Mouse (Mus musculus): ENCODE results near the gene Btg4.
"Not testable (repeated sequence)": the region's sequence is repeated elsewhere in the genome, so short reads cannot be mapped to it uniquely, and the experiment has no call there.

The Btg4 gene

GRCm38 (mm10) chr9:51093697-51094096 is 33.0 kb downstream of the Btg4 start:
- no peak for DNase-seq

DNA sequence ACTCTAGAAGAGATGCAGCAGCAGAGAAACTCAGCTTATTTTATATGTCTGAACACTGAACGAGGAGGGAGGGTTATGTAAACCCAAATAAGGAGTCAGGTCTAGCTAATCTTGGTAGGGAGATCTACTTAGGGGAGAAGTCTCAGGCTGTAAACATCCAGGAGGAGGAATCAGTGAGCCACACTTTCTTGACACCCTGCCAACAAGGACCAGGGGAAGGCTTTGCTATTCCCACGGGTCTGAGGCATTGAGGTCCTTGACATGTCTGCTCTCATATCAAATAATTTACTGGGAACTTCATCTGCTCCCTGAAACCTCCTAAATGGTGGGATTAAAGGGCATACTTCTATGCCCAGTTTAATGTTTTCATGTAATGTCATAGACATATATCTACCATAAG is 35.6 kb downstream of the Btg4 start:
- no peak for DNase-seq

DNA sequence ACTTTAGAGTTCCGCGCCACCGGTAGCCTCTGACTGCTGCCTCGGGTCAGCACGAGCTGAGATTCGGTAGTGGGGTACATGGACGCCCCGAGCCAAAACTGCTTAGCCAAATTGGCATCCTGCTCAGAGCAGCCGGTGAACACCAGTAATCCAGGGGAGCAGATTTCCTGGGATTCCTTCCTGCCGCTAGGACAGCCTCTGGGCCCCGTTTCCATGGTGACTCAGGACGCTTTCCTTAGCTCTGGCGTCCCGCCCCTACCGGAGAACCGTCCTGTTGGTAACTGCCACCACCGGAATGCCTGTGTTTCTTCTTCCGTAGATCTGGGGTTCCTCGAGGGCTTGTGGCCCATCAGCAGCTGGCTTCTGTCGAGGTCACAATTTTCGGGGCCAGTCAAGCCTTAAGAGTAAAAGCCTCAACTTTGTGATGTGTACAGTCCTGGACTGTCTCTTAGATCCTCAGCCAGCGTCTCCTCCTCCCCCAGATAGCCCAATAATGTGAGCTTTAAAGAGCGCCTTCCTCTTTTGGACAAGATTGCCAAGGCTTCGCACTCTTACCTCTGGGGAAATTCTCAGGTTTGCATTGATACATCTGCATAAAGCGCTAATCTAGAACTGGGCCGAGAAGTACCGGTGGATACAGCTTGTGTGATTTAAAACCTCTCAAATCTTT is 41.2 kb downstream of the Btg4 start, which contains the start of gene 4833427G06Rik:
4833427G06Rik (minus strand) TSS at position 323 of the 670 bp plus-strand sequence.
- DNase-seq: no peak

DNA sequence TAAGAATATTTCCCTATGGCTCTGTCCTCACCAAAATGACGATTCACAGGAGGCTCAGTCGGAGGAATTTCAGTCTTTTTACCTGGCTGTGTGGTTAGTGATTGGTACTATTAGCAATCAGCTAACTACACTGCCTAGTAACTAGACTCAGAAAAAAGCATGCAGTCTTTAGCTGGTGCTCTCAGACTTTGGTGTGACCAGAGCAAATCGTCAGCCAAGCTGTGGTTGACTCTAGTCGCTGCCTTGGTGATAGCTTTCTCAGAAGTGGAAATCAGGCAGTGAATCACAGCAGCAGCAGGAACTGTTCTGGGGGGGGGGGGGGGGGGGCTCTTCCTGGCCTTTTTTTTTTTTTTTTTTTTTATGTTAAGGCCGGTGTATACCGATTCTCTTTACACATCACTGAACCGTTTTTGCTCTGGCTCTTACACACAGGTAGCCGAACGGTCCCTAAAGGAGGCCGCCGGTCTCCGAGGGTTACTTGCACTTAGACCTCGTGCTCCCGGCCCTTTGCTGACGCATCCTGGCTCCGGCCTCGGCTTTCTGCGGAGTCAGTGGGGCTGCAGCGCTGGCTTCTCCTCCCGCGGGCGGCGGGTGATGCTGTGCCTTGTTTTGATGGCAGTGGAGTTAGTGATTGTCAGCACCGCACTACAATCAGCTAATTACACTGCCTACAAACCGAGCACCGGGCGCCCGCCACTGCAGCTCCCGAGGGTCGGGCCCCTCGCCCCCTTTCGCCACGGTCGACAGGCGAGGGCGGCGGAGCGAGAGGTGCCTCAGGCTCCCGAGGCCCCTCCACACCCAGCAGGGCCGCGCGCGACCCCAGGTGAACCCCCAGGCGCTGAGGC is 42.5 kb downstream of the Btg4 start:
- DNase-seq: peak; percentile 7

- peak; percentile 5 for DNase-seq
Observed at GRCm38 (mm10) chr9:51103808-51104514, 43.3 kb downstream of the Btg4 start.

- DNase-seq: no peak
Observed at GRCm38 (mm10) chr9:51105751-51106150, 45.0 kb downstream of the Btg4 start.

DNA sequence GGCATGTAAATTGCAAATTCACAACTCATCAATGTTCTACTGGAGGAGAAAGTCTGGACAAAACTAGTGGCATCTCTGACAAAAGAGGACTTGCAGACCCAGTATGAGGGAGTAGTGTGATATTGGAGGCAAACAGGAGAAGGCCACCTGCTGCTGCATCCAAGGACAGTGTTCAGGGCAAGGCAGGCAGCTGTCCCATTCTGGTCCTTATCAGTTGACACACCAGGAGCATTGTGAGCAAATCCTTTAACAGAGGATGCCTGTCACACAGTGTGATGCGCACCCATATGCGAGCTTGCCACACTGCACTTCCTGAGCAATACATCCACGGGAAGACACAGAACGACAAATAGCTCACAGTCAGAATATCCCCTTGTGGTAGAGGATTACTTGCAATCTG is 54.1 kb downstream of the Btg4 start:
- no peak for DNase-seq

- peak; percentile 30 for DNase-seq
Observed at GRCm38 (mm10) chr9:51136985-51137384, 76.3 kb downstream of the Btg4 start.

DNA sequence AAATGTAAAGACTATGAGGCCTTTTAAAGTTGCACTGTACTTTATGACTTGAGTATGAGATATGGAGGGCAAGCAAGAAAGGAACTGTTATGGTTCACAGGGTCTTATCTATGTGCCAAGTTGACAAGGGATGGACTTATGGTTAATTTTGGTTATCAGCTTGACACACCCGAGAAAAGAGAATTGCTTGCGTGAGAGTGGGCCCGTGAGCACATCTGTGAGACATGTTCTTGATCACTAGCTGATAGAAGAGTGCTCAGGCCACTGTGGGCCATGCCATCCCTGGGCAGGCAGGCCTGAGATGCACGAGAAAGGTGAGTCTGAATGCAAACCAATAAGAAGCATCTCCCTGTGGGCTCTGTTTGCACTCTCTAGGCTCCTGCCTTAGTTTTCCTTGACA is 76.7 kb downstream of the Btg4 start:
- no peak for DNase-seq

DNA sequence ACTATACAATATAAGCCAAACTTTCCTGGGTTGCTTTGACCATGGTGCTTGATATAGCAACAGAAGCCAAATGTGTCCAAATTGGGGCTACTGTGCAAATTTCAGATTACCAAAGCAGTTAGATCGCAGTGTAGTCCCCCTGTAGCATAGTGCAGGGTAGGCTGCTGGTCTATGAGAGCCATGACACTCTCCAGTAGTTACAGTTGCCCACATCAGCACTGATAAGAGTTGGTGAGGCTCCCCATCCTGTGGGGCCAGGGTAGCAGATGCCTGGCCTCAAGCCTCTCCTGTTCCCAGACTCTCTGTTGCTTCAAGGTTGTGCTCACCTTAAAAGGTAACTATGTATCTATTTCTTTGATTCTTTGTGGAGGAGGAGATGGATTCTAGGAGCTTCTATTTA is 77.1 kb downstream of the Btg4 start:
- no peak for DNase-seq

GRCm38 (mm10) chr9:51138301-51138700 is 77.6 kb downstream of the Btg4 start:
- DNase-seq: no peak

DNA sequence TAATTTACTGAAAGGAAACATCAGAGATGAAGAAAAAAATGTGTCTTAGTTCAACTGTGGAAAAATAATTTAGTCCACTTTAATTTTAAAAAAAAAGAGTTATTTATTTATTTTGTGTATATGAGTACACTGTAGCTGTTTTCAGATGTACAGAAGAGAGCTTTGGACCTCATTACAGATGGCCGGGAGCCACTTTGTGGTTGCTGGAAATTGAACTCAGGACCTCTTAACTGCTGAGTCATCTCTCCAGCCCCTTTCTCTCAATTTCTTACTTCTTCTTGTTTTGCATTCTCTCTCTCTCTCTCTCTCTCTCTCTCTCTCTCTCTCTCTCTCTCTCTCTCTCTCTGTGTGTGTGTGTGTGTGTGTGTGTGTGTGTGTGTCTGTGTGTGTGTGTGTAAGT is 78.7 kb downstream of the Btg4 start:
- DNase-seq: not testable (repeated sequence)

DNA sequence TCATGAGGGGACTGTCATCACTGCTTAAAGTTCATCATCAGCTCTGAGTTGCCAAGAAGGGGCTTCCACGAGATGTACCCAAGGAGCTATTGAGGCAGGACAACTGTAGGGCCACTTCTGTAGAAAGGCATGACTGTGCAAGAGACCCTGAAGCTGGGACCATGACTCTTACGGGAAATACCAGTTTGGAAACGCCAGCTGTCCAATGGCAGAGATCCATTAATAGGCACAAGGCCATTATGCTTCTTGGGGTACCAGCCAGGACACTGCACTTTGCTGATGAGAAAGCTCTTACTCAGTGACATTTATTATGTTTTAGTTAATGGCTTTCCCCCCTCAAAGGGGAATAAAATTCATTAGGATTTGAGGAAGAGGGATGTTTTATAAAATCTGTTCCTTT is 80.0 kb downstream of the Btg4 start:
- DNase-seq: no peak

DNA sequence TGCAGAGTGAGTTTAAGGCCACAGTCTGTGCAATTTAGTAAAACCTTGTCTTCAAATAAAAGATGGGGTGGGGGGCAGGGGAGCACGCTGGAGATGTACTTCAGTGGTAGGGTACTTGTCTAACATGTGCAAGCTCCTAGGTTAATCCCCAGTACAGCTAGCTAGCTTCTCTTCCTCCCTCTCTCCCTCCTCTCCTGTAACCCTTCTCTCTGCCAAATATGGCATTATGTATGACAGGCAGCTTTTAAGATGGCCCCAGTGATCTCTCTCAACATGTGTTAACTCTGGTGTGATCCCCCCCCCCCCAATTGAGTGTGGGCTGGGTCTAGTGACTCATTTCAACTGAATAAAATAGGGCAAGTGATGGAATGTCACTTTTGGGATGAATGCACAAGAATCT is 82.7 kb downstream of the Btg4 start:
- DNase-seq: no peak

GRCm38 (mm10) chr9:51144218-51144617 is 83.5 kb downstream of the Btg4 start:
- no peak for DNase-seq

GRCm38 (mm10) chr9:51146496-51146895 is 85.8 kb downstream of the Btg4 start:
- no peak for DNase-seq

- DNase-seq: no peak
Observed at GRCm38 (mm10) chr9:51147294-51147693, 86.6 kb downstream of the Btg4 start.

DNA sequence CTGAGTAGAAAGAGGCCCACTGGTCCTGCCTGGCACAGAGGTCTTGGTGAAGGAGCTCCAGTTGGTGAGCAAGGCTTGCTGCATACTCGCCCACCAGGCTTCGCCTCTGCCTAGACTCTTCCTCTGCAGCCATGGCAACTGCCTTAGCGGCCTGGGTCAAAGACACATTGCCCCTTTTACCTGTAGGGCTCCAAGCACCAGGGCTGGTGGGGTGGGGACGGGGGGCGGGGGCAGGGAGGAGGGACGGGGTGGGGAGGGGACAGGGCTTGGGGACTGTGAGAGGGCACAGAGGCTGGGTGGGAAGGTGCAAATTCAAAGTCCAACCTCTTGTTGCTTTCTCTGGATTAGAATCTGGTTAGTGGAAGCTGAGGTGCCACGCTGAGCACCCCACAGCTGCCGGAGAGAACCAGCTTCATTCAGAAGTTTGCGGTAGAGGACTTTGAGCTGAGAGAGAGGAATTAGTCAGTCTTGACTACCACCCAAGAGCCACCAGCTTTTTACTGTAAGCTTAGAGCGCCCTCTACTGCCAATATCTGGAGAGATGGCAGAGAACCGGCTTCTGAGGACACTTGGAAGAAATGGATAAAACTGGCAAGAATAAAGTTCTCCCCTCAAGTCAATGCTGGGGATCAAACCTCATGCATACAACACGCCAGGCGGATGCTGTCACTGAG is 91.5 kb downstream of the Btg4 start:
- peak; percentile 60 for DNase-seq

- peak; percentile 83 for DNase-seq
Observed at GRCm38 (mm10) chr9:51161771-51162388, 101.2 kb downstream of the Btg4 start.

- no peak for DNase-seq
Observed at GRCm38 (mm10) chr9:51163989-51164388, 103.3 kb downstream of the Btg4 start.

DNA sequence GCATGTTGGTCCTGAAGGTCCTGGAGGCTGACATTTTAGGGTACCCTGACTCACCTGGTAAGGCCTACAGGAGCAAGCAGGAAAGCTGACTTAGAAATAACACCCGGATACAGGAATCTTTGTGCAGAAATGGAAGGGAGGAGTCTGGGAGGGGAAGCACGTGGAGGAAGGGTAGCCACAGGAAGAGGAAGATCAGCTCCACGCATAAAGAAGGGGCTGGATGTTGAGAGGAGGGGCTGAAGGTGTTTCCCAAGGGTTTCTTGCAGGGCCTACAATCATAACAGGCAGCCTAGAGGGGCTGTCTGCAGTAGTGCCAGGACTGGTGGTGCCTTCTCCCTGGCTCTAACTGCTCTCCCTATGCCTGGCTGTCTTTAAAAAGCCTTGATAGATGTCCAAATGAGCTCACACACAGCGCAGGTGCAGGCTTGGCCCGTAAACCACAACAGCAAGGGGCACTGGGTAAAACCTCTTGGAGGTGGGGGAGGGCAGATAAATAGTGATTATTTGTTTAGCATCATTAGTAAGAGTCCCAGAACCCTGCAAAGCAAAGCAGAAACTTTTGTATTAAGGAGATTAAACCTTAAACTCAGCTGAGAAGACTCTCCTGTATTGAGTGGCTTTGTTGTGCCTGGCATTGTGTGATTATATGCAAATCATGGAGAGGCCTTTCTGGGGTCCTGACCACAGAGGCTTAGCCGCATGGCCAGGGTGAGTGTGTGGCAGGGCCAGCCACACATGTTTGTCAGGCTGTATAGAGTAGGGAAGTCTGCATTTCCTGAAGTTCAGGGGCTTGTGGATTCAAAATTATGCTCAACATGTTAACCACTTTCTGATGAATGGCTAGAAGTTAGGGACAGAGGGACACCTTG is 104.8 kb downstream of the Btg4 start, which contains the start of gene Gm32742:
Gm32742 (minus strand) TSS at position 206 of the 869 bp plus-strand sequence.
- no peak for DNase-seq

Data from thymus, postnatal 14 days (tissue).